Mouse (Mus musculus): ENCODE results near the gene Rnf43.
A peak's percentile ranks its signal among the peaks of the same experiment; 100 is the strongest.

Gene Rnf43

GRCm38 (mm10) chr11:87710262-87710615 lies 47.7 kb downstream of the Rnf43 start:
- no peak for DNase-seq (ENCODE audit: low spot score in 2 of 2)

- DNase-seq (ENCODE audit: low spot score in 2 of 2) = no peak
These were observed 49.7 kb downstream of the Rnf43 start for GRCm38 (mm10) chr11:87712188-87712587.

- DNase-seq (ENCODE audit: low spot score in 2 of 2) = no peak
These were observed 53.5 kb downstream of the Rnf43 start for GRCm38 (mm10) chr11:87715999-87716398.

GRCm38 (mm10) chr11:87719526-87719925 lies 57.0 kb downstream of the Rnf43 start:
- DNase-seq (ENCODE audit: low spot score in 2 of 2) = no peak

GRCm38 (mm10) chr11:87720324-87720723 lies 57.8 kb downstream of the Rnf43 start:
- DNase-seq (ENCODE audit: low spot score in 2 of 2) = no peak

GRCm38 (mm10) chr11:87720839-87721238 lies 58.3 kb downstream of the Rnf43 start:
- DNase-seq (ENCODE audit: low spot score in 2 of 2) = no peak

- DNase-seq (ENCODE audit: low spot score in 2 of 2) = no peak
These were observed 59.6 kb downstream of the Rnf43 start for GRCm38 (mm10) chr11:87722168-87722567.

- DNase-seq (ENCODE audit: low spot score in 2 of 2) = no peak
These were observed 60.4 kb downstream of the Rnf43 start for GRCm38 (mm10) chr11:87722891-87723290.

- DNase-seq (ENCODE audit: low spot score in 2 of 2) = no peak
These were observed 63.0 kb downstream of the Rnf43 start for GRCm38 (mm10) chr11:87725515-87725914.

- no peak for DNase-seq (ENCODE audit: low spot score in 2 of 2)
These were observed 63.5 kb downstream of the Rnf43 start for GRCm38 (mm10) chr11:87725964-87726562.

GRCm38 (mm10) chr11:87727021-87727420 lies 64.5 kb downstream of the Rnf43 start:
- no peak for DNase-seq (ENCODE audit: low spot score in 2 of 2)

GRCm38 (mm10) chr11:87727471-87727870 lies 64.9 kb downstream of the Rnf43 start:
- no peak for DNase-seq (ENCODE audit: low spot score in 2 of 2)

GRCm38 (mm10) chr11:87728850-87729592 lies 66.5 kb downstream of the Rnf43 start:
- no peak for DNase-seq (ENCODE audit: low spot score in 2 of 2)

- no peak for DNase-seq (ENCODE audit: low spot score in 2 of 2)
These were observed 67.2 kb downstream of the Rnf43 start for GRCm38 (mm10) chr11:87729593-87730185.

GRCm38 (mm10) chr11:87730652-87731310 lies 68.3 kb downstream of the Rnf43 start:
- DNase-seq (ENCODE audit: low spot score in 2 of 2) = no peak

- no peak for DNase-seq (ENCODE audit: low spot score in 2 of 2)
These were observed 71.8 kb downstream of the Rnf43 start for GRCm38 (mm10) chr11:87734346-87734745.

- no peak for DNase-seq (ENCODE audit: low spot score in 2 of 2)
These were observed 73.2 kb downstream of the Rnf43 start for GRCm38 (mm10) chr11:87735691-87736090.

GRCm38 (mm10) chr11:87736647-87737134 lies 74.2 kb downstream of the Rnf43 start:
- DNase-seq (ENCODE audit: low spot score in 2 of 2) = peak in 1 of 2 experiments; percentile 55

GRCm38 (mm10) chr11:87737175-87737740 lies 74.7 kb downstream of the Rnf43 start, which contains the start of gene Supt4a:
Gene Supt4a (plus strand): TSS chr11:87737552.
- DNase-seq (ENCODE audit: low spot score in 2 of 2) = peak; percentile 94 to 96

GRCm38 (mm10) chr11:87743691-87744090 lies 81.2 kb downstream of the Rnf43 start:
- no peak for DNase-seq (ENCODE audit: low spot score in 2 of 2)

- no peak for DNase-seq (ENCODE audit: low spot score in 2 of 2)
These were observed 82.4 kb downstream of the Rnf43 start for GRCm38 (mm10) chr11:87744964-87745363.

Data from urinary bladder, postnatal 4 days (tissue).